Mouse (Mus musculus) liver, embryonic 14.5 days (tissue): Measurements from ENCODE around the gene Vmn1r218. TPM values are rescaled to one million over a fixed set of nuclear protein-coding genes. Genes with fewer than 3 reads are reported as not detected.
"Not testable (repeated sequence)": the region's sequence is repeated elsewhere in the genome, so short reads cannot be mapped to it uniquely, and the experiment has no call there.

Experiments used
- ATAC-seq: fragments of 200-750 bp; cut with Nextera tagmentation; 2 replicates; pipeline ENCODE4 v1.8.0; 2017; ENCODE audit warnings: moderate number of reproducible peaks, mild to moderate bottlenecking, moderate library complexity; ENCODE audit not compliant: insufficient read depth
- DNase-seq, 3 experiments: peaks; one replicate each; pipeline ENCODE4 v3.0.0-alpha.2; 2012 to 2013; ENCODE audit warnings: low read depth in 3 of 3, low spot score in 3 of 3
- H3K27ac ChIP-seq: fragments of 300-500 bp; sonication (generic); 2 replicates; pipeline ENCODE4 v1.5.1; 2014; ENCODE audit warnings: moderate library complexity, mild to moderate bottlenecking, control low read depth, inconsistent platforms
- H3K27me3 ChIP-seq: fragments of 300-500 bp; sonication (generic); 2 replicates; pipeline ENCODE4 v1.6.1; 2014; ENCODE audit warnings: mild to moderate bottlenecking, low read length, moderate library complexity; ENCODE audit not compliant: control insufficient read depth, insufficient read depth
- H3K36me3 ChIP-seq: fragments of 300-500 bp; sonication (generic); replicated peaks from 2 replicates; pipeline ENCODE4 v1.6.1; 2014; ENCODE audit warnings: low read depth; ENCODE audit not compliant: control insufficient read depth, insufficient read depth
- H3K4me1 ChIP-seq, 2 experiments: fragments of 200-500 bp in 1 of 2; fragments of 300-500 bp in 1 of 2; sonication (generic) in 1 of 2; replicated peaks; 2 replicates each; pipeline ENCODE4 v1.6.1; 2012 to 2014; ENCODE audit warnings: antibody characterized with exemption in 1 of 2, inconsistent platforms in 1 of 2, low read length in 1 of 2; ENCODE audit not compliant: control insufficient read depth in 2 of 2, insufficient read depth in 2 of 2
- H3K4me2 ChIP-seq: fragments of 300-500 bp; sonication (generic); 2 replicates; pipeline ENCODE4 v1.6.1; 2014; ENCODE audit warnings: low read depth, mild to moderate bottlenecking, control low read depth, moderate library complexity
- H3K4me3 ChIP-seq, 2 experiments: fragments of 200-500 bp in 1 of 2; fragments of 300-500 bp in 1 of 2; sonication (generic) in 1 of 2; 2 replicates each; pipeline ENCODE4 v1.5.1; 2012 to 2014; ENCODE audit warnings: low read depth in 2 of 2, low read length in 2 of 2, mild to moderate bottlenecking in 2 of 2, control low read depth in 1 of 2, inconsistent platforms in 1 of 2, moderate library complexity in 1 of 2; ENCODE audit not compliant: insufficient read depth in 1 of 2
- H3K9ac ChIP-seq: fragments of 300-500 bp; sonication (generic); replicated peaks from 2 replicates; pipeline ENCODE4 v1.6.1; 2014; ENCODE audit warnings: mild to moderate bottlenecking, control low read depth, moderate library complexity
- H3K9me3 ChIP-seq: fragments of 300-500 bp; sonication (generic); 2 replicates; pipeline ENCODE4 v1.6.1; 2016; ENCODE audit warnings: low read length, mixed read lengths; ENCODE audit not compliant: control insufficient read depth
- CTCF ChIP-seq: IDR thresholded peaks from 2 replicates; pipeline ENCODE4 v1.5.1; 2016; ENCODE audit warnings: antibody characterized with exemption, low read depth, control low read depth
- EP300 ChIP-seq: IDR thresholded peaks from 2 replicates; pipeline ENCODE4 v1.6.1; 2016; ENCODE audit warnings: antibody characterized with exemption, low read depth
- WGBS: fragments of 180-500 bp; shearing (Covaris S2); extraction: QIAGEN DNeasy Blood & Tissue Kit; methylation state at CpG from one replicate; pipeline ENCODE4 v1.1.7; 2014; ENCODE audit not compliant: insufficient replicate concordance; 5-methylcytosine and 5-hydroxymethylcytosine counted together
- polyA plus RNA-seq, 2 experiments: library from polyadenylated mRNA; depleted of rRNA in 1 of 2; stranded (reverse) in 1 of 2; unstranded in 1 of 2; fragments of >200 nt; fragmentation: Nextera tagmentation in 1 of 2; extraction: Ambion mirVana in 1 of 2; gene quantifications; 2 replicates each; pipeline versions ENCODE4 v1.2.1 to v1.2.3; 2012 to 2014

The Vmn1r218 gene
- polyA plus RNA-seq, 2 experiments = not detected

DNA sequence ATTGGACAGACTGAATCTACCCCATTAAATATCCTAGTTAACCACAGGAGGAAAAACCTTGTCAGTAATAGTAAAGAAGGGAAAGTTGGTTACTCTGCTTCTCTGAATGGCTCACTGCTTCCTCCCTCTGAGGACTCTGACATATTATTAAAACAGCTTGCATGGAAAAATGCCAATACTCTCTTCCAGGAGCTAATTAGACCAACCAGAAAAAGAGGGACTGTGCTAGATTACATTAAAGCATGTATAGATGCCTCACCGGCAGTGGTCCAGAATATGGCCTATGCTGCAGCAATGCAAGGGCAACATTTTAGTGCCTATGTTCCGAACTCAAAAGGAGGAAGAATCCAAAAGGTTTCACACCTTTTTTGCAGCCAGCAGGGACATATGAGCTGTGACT is 5.9 kb downstream of the Vmn1r218 start:
- no peak overlapping the region for H3K27ac ChIP-seq

DNA sequence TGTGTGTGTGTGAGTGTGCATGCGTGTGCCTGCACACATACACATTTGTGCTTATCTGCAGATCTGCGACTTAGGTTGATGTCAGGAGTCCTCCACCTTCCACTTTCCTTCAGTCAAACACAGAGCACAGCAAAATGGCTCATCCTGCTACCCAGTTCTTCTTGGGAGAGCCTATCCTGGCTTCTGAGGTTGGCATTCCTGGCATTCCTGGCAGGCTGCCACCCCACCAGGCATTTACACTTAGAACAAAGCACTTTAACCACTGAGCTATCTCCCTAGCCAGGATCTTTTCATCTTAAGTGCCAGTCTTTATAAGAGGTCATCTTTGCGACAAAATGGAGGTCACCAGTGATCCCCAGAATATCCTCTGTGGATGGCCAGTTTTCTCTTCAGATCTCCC is 24.9 kb downstream of the Vmn1r218 start:
- TF ChIP-seq CTCF (no peak), EP300 (no peak)
- no peak overlapping the region for H3K9ac ChIP-seq
- H3K27ac ChIP-seq = no peak overlapping the region
- H3K36me3 ChIP-seq = no peaks in the 10 kb centered on the region
- no peaks in the 10 kb centered on the region for H3K9me3 ChIP-seq
- no peak overlapping the region for H3K4me2 ChIP-seq
- no peak for ATAC-seq
- no peak overlapping the region for H3K4me3 ChIP-seq
- H3K27me3 ChIP-seq = no peaks in the 10 kb centered on the region
- no peak for DNase-seq
- no peaks in the 10 kb centered on the region for H3K4me1 ChIP-seq
- 51% methylated on average over 3 of the region's 3 CpGs for WGBS

More for the DNA sequence above, 5.9 kb downstream of the Vmn1r218 start:
- H3K9ac ChIP-seq = no peak overlapping the region
- no peaks in the 10 kb centered on the region for H3K27me3 ChIP-seq
- TF ChIP-seq EP300 (no peak), CTCF (no peak)
- H3K4me2 ChIP-seq = no peak overlapping the region
- H3K4me1 ChIP-seq = no peaks in the 10 kb centered on the region
- WGBS = 74% methylated on average over 2 of the region's 2 CpGs
- no peak for ATAC-seq
- no peak for DNase-seq
- no peaks in the 10 kb centered on the region for H3K9me3 ChIP-seq
- no peaks in the 10 kb centered on the region for H3K36me3 ChIP-seq
- no peak overlapping the region for H3K4me3 ChIP-seq

DNA sequence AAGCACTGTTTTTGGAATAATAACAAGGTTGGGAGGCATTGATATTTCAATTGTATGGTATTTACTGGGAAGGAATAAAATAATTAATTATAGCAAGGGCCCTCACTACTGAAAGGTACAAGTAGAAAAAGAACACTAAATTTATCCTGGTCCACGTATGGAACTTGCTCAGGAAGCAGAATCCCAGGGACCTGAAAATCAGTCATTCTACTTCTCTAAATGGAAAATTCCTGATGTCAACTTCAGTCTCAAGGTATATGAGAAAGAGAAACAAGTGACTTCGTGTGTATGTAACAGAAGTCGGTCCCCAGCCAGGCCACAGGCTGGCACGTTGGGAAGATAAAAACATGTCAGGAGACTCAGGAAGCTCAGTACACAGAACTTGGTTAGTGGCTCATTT is 26.1 kb downstream of the Vmn1r218 start, which contains the start of gene Vmn1r219:
Gene Vmn1r219 (plus strand): TSS at position 301 of the 400 bp plus-strand sequence.
- 48% methylated on average over 4 of the region's 4 CpGs for WGBS
- H3K36me3 ChIP-seq = no peaks in the 10 kb centered on the region
- ATAC-seq = no peak
- H3K4me2 ChIP-seq = no peak within 1 kb of the TSS
- no peak within 1 kb of the TSS for H3K4me3 ChIP-seq
- no peak for DNase-seq
- H3K27ac ChIP-seq = no peak within 1 kb of the TSS
- H3K4me1 ChIP-seq = no peaks in the 10 kb centered on the region
- H3K9ac ChIP-seq = no peak within 1 kb of the TSS
- no peaks in the 10 kb centered on the region for H3K27me3 ChIP-seq
- no peaks in the 10 kb centered on the region for H3K9me3 ChIP-seq
- TF ChIP-seq EP300 = no peak
- no peak for TF ChIP-seq CTCF

DNA sequence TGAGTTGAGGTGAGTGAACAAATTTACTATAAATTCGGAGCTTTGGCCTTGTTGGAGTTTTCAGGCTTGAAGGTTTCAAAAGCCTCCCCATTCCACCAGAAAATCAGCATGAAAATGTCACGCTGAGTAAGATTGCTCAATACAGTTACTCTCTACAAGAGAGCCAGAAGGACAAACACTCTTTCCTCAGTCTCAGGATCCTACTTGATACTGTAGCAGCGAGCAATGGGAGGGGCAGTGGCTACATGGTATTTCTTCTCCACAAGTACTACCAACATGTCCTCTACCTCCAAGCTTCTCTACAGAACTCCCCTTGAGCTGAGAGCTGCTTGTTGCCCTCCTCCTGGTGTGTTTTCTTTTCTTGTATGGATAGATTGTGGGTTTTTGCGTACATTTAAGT is 33.5 kb downstream of the Vmn1r218 start:
- H3K9ac ChIP-seq, H3K36me3 ChIP-seq, H3K4me3 ChIP-seq, H3K27ac ChIP-seq, H3K9me3 ChIP-seq, H3K4me2 ChIP-seq, H3K27me3 ChIP-seq, H3K4me1 ChIP-seq, DNase-seq, ATAC-seq: not testable (repeated sequence)
- 44% methylated on average over 4 of the region's 4 CpGs for WGBS

DNA sequence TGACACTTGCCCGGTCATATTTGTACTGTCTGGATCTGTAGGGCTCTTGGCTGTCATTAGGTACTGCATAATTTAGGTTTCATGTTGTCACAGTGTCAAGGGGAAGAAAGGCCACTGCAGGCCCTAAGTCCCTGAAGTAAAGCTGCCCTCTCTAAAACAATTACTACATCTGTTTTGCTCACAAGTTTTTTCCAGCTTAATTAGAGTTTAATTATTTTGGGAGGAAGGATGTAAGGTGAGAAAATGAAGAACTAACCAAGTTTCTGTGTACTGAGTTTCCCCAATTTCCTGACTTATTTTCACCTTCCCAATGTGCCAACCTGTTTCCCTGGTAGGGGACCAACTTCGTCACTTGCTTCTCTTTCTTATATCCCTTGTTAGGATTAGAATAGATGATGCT is 54.9 kb downstream of the Vmn1r218 start, which contains the start of gene Vmn1r220:
Gene Vmn1r220 (minus strand): TSS at position 101 of the 400 bp plus-strand sequence.
- Histone ChIP-seq H3K4me3 (no peak within 1 kb of the TSS), H3K36me3 (no peaks in the 10 kb centered on the region), H3K4me1 (no peaks in the 10 kb centered on the region), H3K27me3 (no peaks in the 10 kb centered on the region), H3K27ac (no peak within 1 kb of the TSS), H3K9me3 (no peaks in the 10 kb centered on the region), H3K9ac (no peak within 1 kb of the TSS), H3K4me2 (no peak within 1 kb of the TSS)
- DNase-seq = no peak
- TF ChIP-seq CTCF = no peak
- TF ChIP-seq EP300 = no peak
- ATAC-seq = no peak
- 57% methylated on average over 2 of the region's 2 CpGs for WGBS

Other genes with a start within 250 kb of the Vmn1r218 start
- gene Vmn1r212, start 248.9 kb upstream of the Vmn1r218 start, polyA plus RNA-seq (2012; rRNA removed) = not detected in 2 replicates
- not detected in 2 replicates for gene Vmn1r212, start 248.9 kb upstream of the Vmn1r218 start, polyA plus RNA-seq (2014; fragmentation: Nextera tagmentation; extraction: Ambion mirVana)
- gene Vmn1r213, start 125.5 kb upstream of the Vmn1r218 start, polyA plus RNA-seq (2012; rRNA removed) = not detected in 2 replicates
- not detected in 2 replicates for gene Vmn1r213, start 125.5 kb upstream of the Vmn1r218 start, polyA plus RNA-seq (2014; fragmentation: Nextera tagmentation; extraction: Ambion mirVana)
- not detected in 2 replicates for gene Vmn1r214, start 102.7 kb upstream of the Vmn1r218 start, polyA plus RNA-seq (2012; rRNA removed)
- gene Vmn1r214, start 102.7 kb upstream of the Vmn1r218 start, polyA plus RNA-seq (2014; fragmentation: Nextera tagmentation; extraction: Ambion mirVana) = not detected in 2 replicates
- gene Vmn1r215, start 65.1 kb upstream of the Vmn1r218 start, polyA plus RNA-seq (2012; rRNA removed) = not detected in 2 replicates
- not detected in 2 replicates for gene Vmn1r215, start 65.1 kb upstream of the Vmn1r218 start, polyA plus RNA-seq (2014; fragmentation: Nextera tagmentation; extraction: Ambion mirVana)
- not detected in 2 replicates for gene Vmn1r217, start 14.9 kb upstream of the Vmn1r218 start, polyA plus RNA-seq (2012; rRNA removed)
- not detected in 2 replicates for gene Vmn1r217, start 14.9 kb upstream of the Vmn1r218 start, polyA plus RNA-seq (2014; fragmentation: Nextera tagmentation; extraction: Ambion mirVana)
- gene Vmn1r219, start 26.2 kb downstream of the Vmn1r218 start, polyA plus RNA-seq (2012; rRNA removed) = not detected in 2 replicates
- not detected in 2 replicates for gene Vmn1r219, start 26.2 kb downstream of the Vmn1r218 start, polyA plus RNA-seq (2014; fragmentation: Nextera tagmentation; extraction: Ambion mirVana)
- not detected in 2 replicates for gene Vmn1r220, start 54.8 kb downstream of the Vmn1r218 start, polyA plus RNA-seq (2012; rRNA removed)
- gene Vmn1r220, start 54.8 kb downstream of the Vmn1r218 start, polyA plus RNA-seq (2014; fragmentation: Nextera tagmentation; extraction: Ambion mirVana) = not detected in 2 replicates
- gene Vmn1r221, start 81.0 kb downstream of the Vmn1r218 start, polyA plus RNA-seq (2012; rRNA removed) = not detected in 2 replicates
- not detected in 2 replicates for gene Vmn1r221, start 81.0 kb downstream of the Vmn1r218 start, polyA plus RNA-seq (2014; fragmentation: Nextera tagmentation; extraction: Ambion mirVana)
- gene Vmn1r222, start 102.8 kb downstream of the Vmn1r218 start, polyA plus RNA-seq (2012; rRNA removed) = not detected in 2 replicates
- gene Vmn1r222, start 102.8 kb downstream of the Vmn1r218 start, polyA plus RNA-seq (2014; fragmentation: Nextera tagmentation; extraction: Ambion mirVana) = not detected in 2 replicates
- not detected in 2 replicates for gene Vmn1r223, start 114.0 kb downstream of the Vmn1r218 start, polyA plus RNA-seq (2012; rRNA removed)
- gene Vmn1r223, start 114.0 kb downstream of the Vmn1r218 start, polyA plus RNA-seq (2014; fragmentation: Nextera tagmentation; extraction: Ambion mirVana) = not detected in 2 replicates
- 3.0 and 5.4 TPM in 2 replicates for gene Zfp322a, start 236.1 kb downstream of the Vmn1r218 start, polyA plus RNA-seq (2012; rRNA removed)
- 11.9 and 12.5 TPM in 2 replicates for gene Zfp322a, start 236.1 kb downstream of the Vmn1r218 start, polyA plus RNA-seq (2014; fragmentation: Nextera tagmentation; extraction: Ambion mirVana)